Mouse (Mus musculus) embryonic fibroblast, embryonic 13.5 days (primary cell): ENCODE data around the gene Tanc1. TPM values are rescaled to one million over a fixed set of nuclear protein-coding genes. Genes with fewer than 3 reads are reported as not detected.

Source experiments
- H3K27ac ChIP-seq: 2 replicates; pipeline ENCODE4 v1.5.1; 2012; ENCODE audit warnings: low read length, control low read depth, inconsistent platforms; ENCODE audit not compliant: insufficient read depth
- H3K4me1 ChIP-seq: 2 replicates; pipeline ENCODE4 v1.6.1; 2011; ENCODE audit warnings: low read length; ENCODE audit not compliant: control insufficient read depth, insufficient read depth
- H3K4me3 ChIP-seq: 2 replicates; pipeline ENCODE4 v1.5.1; 2011; ENCODE audit warnings: mild to moderate bottlenecking, control low read depth, low read length; ENCODE audit not compliant: insufficient read depth
- CTCF ChIP-seq: IDR thresholded peaks from 2 replicates; pipeline ENCODE4 v1.5.1; 2011; ENCODE audit warnings: mild to moderate bottlenecking, control low read depth, low read length, moderate library complexity, borderline replicate concordance; ENCODE audit not compliant: insufficient read depth
- POLR2A ChIP-seq: IDR thresholded peaks from 2 replicates; pipeline ENCODE4 v1.6.1; 2011; ENCODE audit warnings: low read depth, mild to moderate bottlenecking, control low read depth, low read length, moderate library complexity
- polyA plus RNA-seq: library from polyadenylated mRNA; stranded (reverse); fragments of >200 nt; gene quantifications from 2 replicates; pipeline ENCODE4 v1.2.4, GENCODE M21; 2011; ENCODE audit warnings: low read depth; ENCODE audit not compliant: missing spikeins, insufficient read length

Tanc1 gene
- polyA plus RNA-seq, 1 experiment: 66.1 TPM

- peaks cover 7% of the 10 kb centered on the region for H3K4me1 ChIP-seq
- no peak overlapping the region for H3K27ac ChIP-seq
- TF ChIP-seq POLR2A: no peak
- H3K4me3 ChIP-seq: no peak overlapping the region
These were observed 113.8 kb downstream of the Tanc1 start for GRCm38 (mm10) chr2:59725518-59726185.

DNA sequence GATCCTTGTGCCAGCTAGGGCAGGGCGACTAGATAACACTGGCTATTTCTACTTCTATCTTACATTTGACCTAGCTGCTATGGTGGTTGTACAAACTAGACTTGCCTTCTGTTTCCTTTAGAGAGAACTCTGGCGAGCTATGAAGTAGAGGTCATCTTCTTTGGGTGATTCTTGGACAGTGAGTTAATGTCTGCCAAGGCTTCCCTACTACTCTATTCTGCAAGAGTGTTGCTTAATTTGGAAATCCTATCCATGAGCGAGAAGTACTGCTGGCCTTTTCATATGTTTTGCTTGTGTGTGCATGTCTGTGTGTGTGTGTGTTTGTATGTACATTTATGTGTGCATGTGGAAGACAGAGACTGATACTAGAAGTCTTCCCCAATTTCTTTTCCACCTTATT lies 120.0 kb downstream of the Tanc1 start:
- Histone ChIP-seq H3K4me3 (no peak overlapping the region), H3K27ac (no peak overlapping the region), H3K4me1 (peaks cover 10% of the 10 kb centered on the region)
- TF ChIP-seq POLR2A: no peak
- no peak for TF ChIP-seq CTCF

DNA sequence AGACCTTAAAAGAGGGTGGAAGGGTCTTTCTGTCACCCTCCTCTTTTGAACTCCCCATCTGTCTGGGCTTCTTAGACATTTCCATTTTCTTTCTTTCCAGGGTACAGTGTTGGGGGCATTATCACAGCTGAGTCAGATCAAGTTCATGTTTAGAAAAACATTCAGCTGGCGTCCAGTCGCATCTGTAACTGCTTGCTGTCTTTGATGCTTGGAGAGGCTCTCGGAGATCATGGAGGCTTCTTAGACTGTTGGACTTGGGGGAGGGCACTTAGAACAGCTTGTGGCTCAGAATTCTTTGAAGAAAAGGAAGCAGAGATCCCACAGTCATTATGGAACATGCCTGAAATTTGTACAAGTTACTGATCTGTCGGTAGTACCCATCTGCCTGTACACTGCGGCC lies 121.6 kb downstream of the Tanc1 start:
- H3K27ac ChIP-seq: peak overlapping the region; percentile 17
- H3K4me3 ChIP-seq: no peak overlapping the region
- peaks cover 13% of the 10 kb centered on the region for H3K4me1 ChIP-seq
- TF ChIP-seq CTCF: no peak
- no peak for TF ChIP-seq POLR2A

- H3K4me3 ChIP-seq: no peak overlapping the region
- no peak overlapping the region for H3K27ac ChIP-seq
- TF ChIP-seq POLR2A (no peak), CTCF (no peak)
- H3K4me1 ChIP-seq: peaks cover 17% of the 10 kb centered on the region
These were observed 124.6 kb downstream of the Tanc1 start for GRCm38 (mm10) chr2:59736401-59736898.

GRCm38 (mm10) chr2:59737368-59737767 lies 125.5 kb downstream of the Tanc1 start:
- Histone ChIP-seq H3K4me3 (no peak overlapping the region), H3K27ac (no peak overlapping the region), H3K4me1 (peaks cover 20% of the 10 kb centered on the region)
- TF ChIP-seq CTCF (no peak), POLR2A (no peak)

- no peak overlapping the region for H3K4me3 ChIP-seq
- TF ChIP-seq POLR2A: no peak
- TF ChIP-seq CTCF: no peak
- H3K4me1 ChIP-seq: peaks cover 16% of the 10 kb centered on the region
- no peak overlapping the region for H3K27ac ChIP-seq
These were observed 126.5 kb downstream of the Tanc1 start for GRCm38 (mm10) chr2:59738356-59738755.

DNA sequence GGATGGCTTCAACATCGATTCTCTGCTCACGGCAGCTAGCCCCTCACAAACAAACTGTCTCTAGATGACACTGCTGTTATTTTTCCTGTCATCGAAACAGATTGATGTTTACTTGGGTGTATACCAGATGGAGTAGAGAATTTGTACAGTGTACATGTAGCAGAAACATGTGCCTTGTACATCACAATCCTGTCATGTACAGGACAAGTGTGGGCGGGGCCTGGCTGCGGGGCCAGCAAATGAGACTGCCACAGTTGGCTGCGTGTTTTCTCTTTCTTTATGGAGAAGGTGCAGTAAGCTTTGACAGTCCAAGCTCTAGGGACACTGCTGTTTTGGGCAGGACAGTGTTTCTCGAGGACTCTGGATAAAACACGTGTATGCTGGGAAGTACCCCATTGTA lies 127.2 kb downstream of the Tanc1 start:
- Histone ChIP-seq H3K4me3 (no peak overlapping the region), H3K4me1 (peaks cover 12% of the 10 kb centered on the region), H3K27ac (no peak overlapping the region)
- TF ChIP-seq CTCF (no peak), POLR2A (no peak)

DNA sequence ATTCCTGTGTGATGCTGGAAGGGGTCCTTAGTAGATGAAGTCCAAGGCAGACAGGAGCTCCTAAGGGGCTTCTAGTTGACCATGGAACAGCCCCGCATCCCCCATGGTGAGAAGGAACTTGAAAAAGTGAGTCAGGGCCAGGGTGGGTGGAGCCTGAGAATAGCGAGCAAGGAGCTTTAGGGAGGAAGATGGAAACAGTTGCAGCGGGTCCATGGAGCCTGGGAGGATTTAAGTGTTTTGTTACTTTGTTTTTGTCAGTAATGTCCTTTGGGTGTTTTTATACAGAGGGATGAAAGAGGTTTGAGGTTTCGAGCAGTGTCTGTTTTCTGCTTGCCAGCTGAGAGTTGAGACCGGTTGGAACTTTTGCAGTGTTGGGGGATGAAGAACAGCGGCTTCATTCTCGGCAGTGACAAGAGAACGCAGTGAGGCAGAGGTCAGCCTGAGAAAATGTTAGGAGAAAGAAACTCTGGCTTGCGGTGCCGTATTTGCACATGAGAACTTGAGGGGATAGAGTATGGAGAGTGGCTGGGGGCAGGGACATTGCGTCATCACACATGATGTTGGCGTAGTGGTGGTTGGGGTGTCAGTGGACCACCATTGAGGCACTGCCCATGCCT lies 130.8 kb downstream of the Tanc1 start:
- no peak for TF ChIP-seq POLR2A
- no peak for TF ChIP-seq CTCF
- H3K4me1 ChIP-seq: peaks cover 18% of the 10 kb centered on the region
- H3K27ac ChIP-seq: no peak overlapping the region
- H3K4me3 ChIP-seq: no peak overlapping the region

DNA sequence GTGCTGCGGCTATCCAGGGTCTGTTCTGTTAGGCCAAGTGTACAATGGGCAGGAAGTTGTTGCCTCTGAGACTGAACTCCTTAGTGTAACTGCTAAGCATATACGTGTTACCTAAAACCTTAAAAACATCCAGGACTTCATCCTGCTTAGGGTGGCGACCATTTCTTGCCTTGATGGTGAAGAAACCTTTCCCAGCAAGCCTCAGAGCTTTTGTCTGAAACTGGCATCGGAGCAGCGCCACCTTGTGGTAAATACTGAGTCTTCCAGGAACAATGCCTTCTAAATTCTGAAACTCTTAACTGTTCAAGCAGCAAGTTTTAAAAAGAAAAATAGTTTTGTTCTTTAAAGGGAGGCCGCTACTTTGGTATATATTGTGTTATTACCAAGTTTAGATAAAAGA lies 133.6 kb downstream of the Tanc1 start:
- peaks cover 10% of the 10 kb centered on the region for H3K4me1 ChIP-seq
- H3K4me3 ChIP-seq: no peak overlapping the region
- no peak overlapping the region for H3K27ac ChIP-seq
- TF ChIP-seq POLR2A: no peak
- 0 out of 2 replicates have a peak, but pooled peaks have one; percentile 12 for TF ChIP-seq CTCF

GRCm38 (mm10) chr2:59746070-59746469 lies 134.2 kb downstream of the Tanc1 start:
- peaks cover 10% of the 10 kb centered on the region for H3K4me1 ChIP-seq
- no peak for TF ChIP-seq POLR2A
- no peak for TF ChIP-seq CTCF

More at GRCm38 (mm10) chr2:59746070-59746469, 134.2 kb downstream of the Tanc1 start:
- Histone ChIP-seq H3K27ac (no peak overlapping the region), H3K4me3 (no peak overlapping the region)
